Mouse (Mus musculus) adrenal gland, adult (tissue): ENCODE results near the gene Gm20509.
"Not testable (repeated sequence)": the region's sequence is repeated elsewhere in the genome, so short reads cannot be mapped to it uniquely, and the experiment has no call there.

ENCODE experiments used
- DNase-seq, 2 experiments: peaks; one replicate each; pipeline ENCODE4 v3.0.0; 2022 to 2023; ENCODE audit warnings: low spot score in 1 of 2; ENCODE audit not compliant: inconsistent age in 2 of 2

Gene Gm20509

GRCm38 (mm10) chr9:73102181-73102580 lies at the start of gene Gm20509:
Gene Gm20509 (plus strand): TSS chr9:73102470.
- DNase-seq = no peak

- DNase-seq = peak; percentile 80 to 91
These were observed 46.8 kb upstream of the Gm20509 start for GRCm38 (mm10) chr9:73055441-73055911.

- DNase-seq = no peak
These were observed 43.0 kb upstream of the Gm20509 start for GRCm38 (mm10) chr9:73059224-73059623.

- DNase-seq = peak; percentile 41 to 76
These were observed 38.5 kb upstream of the Gm20509 start for GRCm38 (mm10) chr9:73063621-73064290.

- no peak for DNase-seq
These were observed 35.2 kb upstream of the Gm20509 start for GRCm38 (mm10) chr9:73067086-73067485.

- DNase-seq = no peak
These were observed 34.0 kb upstream of the Gm20509 start for GRCm38 (mm10) chr9:73068230-73068679.

GRCm38 (mm10) chr9:73068688-73069087 lies 33.6 kb upstream of the Gm20509 start:
- no peak for DNase-seq

- no peak for DNase-seq
These were observed 31.2 kb upstream of the Gm20509 start for GRCm38 (mm10) chr9:73070971-73071659.

GRCm38 (mm10) chr9:73072426-73072825 lies 29.8 kb upstream of the Gm20509 start:
- no peak for DNase-seq

GRCm38 (mm10) chr9:73073169-73073568 lies 29.1 kb upstream of the Gm20509 start:
- no peak for DNase-seq

GRCm38 (mm10) chr9:73079349-73079748 lies 22.9 kb upstream of the Gm20509 start:
- not testable (repeated sequence) for DNase-seq

GRCm38 (mm10) chr9:73079801-73080325 lies 22.4 kb upstream of the Gm20509 start:
- no peak for DNase-seq

GRCm38 (mm10) chr9:73082291-73083000 lies 19.8 kb upstream of the Gm20509 start:
- no peak for DNase-seq

GRCm38 (mm10) chr9:73083956-73084355 lies 18.3 kb upstream of the Gm20509 start:
- no peak for DNase-seq

GRCm38 (mm10) chr9:73085845-73086244 lies 16.4 kb upstream of the Gm20509 start:
- DNase-seq = no peak

GRCm38 (mm10) chr9:73087121-73087520 lies 15.1 kb upstream of the Gm20509 start:
- DNase-seq = no peak

GRCm38 (mm10) chr9:73087581-73087980 lies 14.7 kb upstream of the Gm20509 start:
- no peak for DNase-seq

- peak in 1 of 2 experiments; percentile 35 for DNase-seq
These were observed 12.9 kb upstream of the Gm20509 start for GRCm38 (mm10) chr9:73089222-73089920.

GRCm38 (mm10) chr9:73090121-73090520 lies 12.1 kb upstream of the Gm20509 start:
- DNase-seq = peak in 1 of 2 experiments; percentile 17

GRCm38 (mm10) chr9:73091747-73092146 lies 10.5 kb upstream of the Gm20509 start:
- DNase-seq = peak in 1 of 2 experiments; percentile 85

GRCm38 (mm10) chr9:73094580-73094979 lies 7.7 kb upstream of the Gm20509 start:
- DNase-seq = no peak
